Mouse (Mus musculus): ENCODE measurements around the gene Elmsan1. TPM values are rescaled to one million over a fixed set of nuclear protein-coding genes. Genes with fewer than 3 reads are reported as not detected.

Elmsan1 gene
- polyA plus RNA-seq, 1 experiment = 28.3 TPM

GRCm38 (mm10) chr12:84204662-84205061 lies 14.0 kb downstream of the Elmsan1 start:
- Histone ChIP-seq H3K4me1 (ENCODE audit: control insufficient read depth, insufficient read depth, low read length) (peaks cover 17% of the 10 kb centered on the region), H3K9me3 (replicated peaks; ENCODE audit: control insufficient read depth, insufficient read depth, low read length, poor library complexity, severe bottlenecking) (no peaks in the 10 kb centered on the region), H3K27ac (ENCODE audit: insufficient read depth, low read length) (no peak overlapping the region), H3K36me3 (ENCODE audit: control insufficient read depth, insufficient read depth, low read length, poor library complexity, severe bottlenecking) (no peaks in the 10 kb centered on the region), H3K4me3 (ENCODE audit: low read depth, low read length) (no peak overlapping the region), H3K27me3 (ENCODE audit: control insufficient read depth, insufficient read depth, low read length, poor library complexity, severe bottlenecking) (no peaks in the 10 kb centered on the region), H3K9ac (ENCODE audit: low read depth, poor library complexity, severe bottlenecking) (no peak overlapping the region)
- no peak for TF ChIP-seq CTCF (IDR thresholded peaks at IDR 0.05; ENCODE audit: low read depth, low read length)

GRCm38 (mm10) chr12:84203778-84204216 lies 14.9 kb downstream of the Elmsan1 start:
- Histone ChIP-seq H3K4me1 (ENCODE audit: control insufficient read depth, insufficient read depth, low read length) (peaks cover 21% of the 10 kb centered on the region), H3K9ac (ENCODE audit: low read depth, poor library complexity, severe bottlenecking) (0 out of 2 replicates have a peak overlapping the region, but pooled peaks have one; percentile 4), H3K9me3 (replicated peaks; ENCODE audit: control insufficient read depth, insufficient read depth, low read length, poor library complexity, severe bottlenecking) (no peaks in the 10 kb centered on the region), H3K27me3 (ENCODE audit: control insufficient read depth, insufficient read depth, low read length, poor library complexity, severe bottlenecking) (no peaks in the 10 kb centered on the region), H3K4me3 (ENCODE audit: low read depth, low read length) (no peak overlapping the region), H3K36me3 (ENCODE audit: control insufficient read depth, insufficient read depth, low read length, poor library complexity, severe bottlenecking) (no peaks in the 10 kb centered on the region), H3K27ac (ENCODE audit: insufficient read depth, low read length) (peak overlapping the region; percentile 84)
- TF ChIP-seq POLR2A (IDR thresholded peaks at IDR 0.05; ENCODE audit: insufficient read depth, low read length) (no peak), CTCF (IDR thresholded peaks at IDR 0.05; ENCODE audit: low read depth, low read length) (no peak), EP300 (IDR thresholded peaks at IDR 0.05; ENCODE audit: insufficient read depth, low read depth, low read length) (no peak)

- Histone ChIP-seq H3K9me3 (replicated peaks; ENCODE audit: control insufficient read depth, insufficient read depth, low read length, poor library complexity, severe bottlenecking) (no peaks in the 10 kb centered on the region), H3K4me3 (ENCODE audit: low read depth, low read length) (peak overlapping the region; percentile 37), H3K9ac (ENCODE audit: low read depth, poor library complexity, severe bottlenecking) (peak overlapping the region; percentile 37), H3K36me3 (ENCODE audit: control insufficient read depth, insufficient read depth, low read length, poor library complexity, severe bottlenecking) (no peaks in the 10 kb centered on the region), H3K27me3 (ENCODE audit: control insufficient read depth, insufficient read depth, low read length, poor library complexity, severe bottlenecking) (no peaks in the 10 kb centered on the region), H3K4me1 (ENCODE audit: control insufficient read depth, insufficient read depth, low read length) (peaks cover 19% of the 10 kb centered on the region), H3K27ac (ENCODE audit: insufficient read depth, low read length) (peak overlapping the region; percentile 84)
- peak; percentile 43 for TF ChIP-seq POLR2A (IDR thresholded peaks at IDR 0.05; ENCODE audit: insufficient read depth, low read length)
- no peak for TF ChIP-seq CTCF (IDR thresholded peaks at IDR 0.05; ENCODE audit: low read depth, low read length)
- TF ChIP-seq EP300 (IDR thresholded peaks at IDR 0.05; ENCODE audit: insufficient read depth, low read depth, low read length) = peak; percentile 90
These were observed 15.4 kb downstream of the Elmsan1 start for GRCm38 (mm10) chr12:84203170-84203777.

DNA sequence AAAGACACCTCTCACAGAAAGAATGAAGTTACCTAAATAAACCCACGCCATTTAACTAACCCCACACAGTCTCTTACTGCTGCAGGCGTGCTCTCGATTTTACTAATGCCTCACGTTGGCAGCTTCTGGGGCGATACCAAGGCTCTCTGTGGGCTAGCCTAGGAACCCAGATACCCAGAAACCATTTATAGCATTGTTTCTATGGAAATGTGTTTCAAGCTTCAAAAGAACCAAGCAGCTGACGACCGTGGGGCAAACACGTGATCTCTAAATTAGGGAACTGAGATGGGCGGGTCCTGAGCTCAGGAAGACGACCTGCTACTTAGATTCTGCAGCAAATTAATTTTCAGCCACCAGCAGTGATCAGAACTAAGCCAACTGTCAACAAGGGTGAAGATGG lies 16.1 kb downstream of the Elmsan1 start:
- no peak for TF ChIP-seq POLR2A (IDR thresholded peaks at IDR 0.05; ENCODE audit: insufficient read depth, low read length)
- no peak for TF ChIP-seq EP300 (IDR thresholded peaks at IDR 0.05; ENCODE audit: insufficient read depth, low read depth, low read length)
- no peak for TF ChIP-seq CTCF (IDR thresholded peaks at IDR 0.05; ENCODE audit: low read depth, low read length)
- Histone ChIP-seq H3K9ac (ENCODE audit: low read depth, poor library complexity, severe bottlenecking) (peak overlapping the region; percentile 37), H3K36me3 (ENCODE audit: control insufficient read depth, insufficient read depth, low read length, poor library complexity, severe bottlenecking) (no peaks in the 10 kb centered on the region), H3K27me3 (ENCODE audit: control insufficient read depth, insufficient read depth, low read length, poor library complexity, severe bottlenecking) (no peaks in the 10 kb centered on the region), H3K4me1 (ENCODE audit: control insufficient read depth, insufficient read depth, low read length) (peaks cover 19% of the 10 kb centered on the region), H3K27ac (ENCODE audit: insufficient read depth, low read length) (peak overlapping the region; percentile 84), H3K4me3 (ENCODE audit: low read depth, low read length) (peak overlapping the region; percentile 37), H3K9me3 (replicated peaks; ENCODE audit: control insufficient read depth, insufficient read depth, low read length, poor library complexity, severe bottlenecking) (no peaks in the 10 kb centered on the region)

GRCm38 (mm10) chr12:84201686-84202484 lies 16.8 kb downstream of the Elmsan1 start:
- H3K9me3 ChIP-seq (replicated peaks; ENCODE audit: control insufficient read depth, insufficient read depth, low read length, poor library complexity, severe bottlenecking) = no peaks in the 10 kb centered on the region
- H3K27me3 ChIP-seq (ENCODE audit: control insufficient read depth, insufficient read depth, low read length, poor library complexity, severe bottlenecking) = no peaks in the 10 kb centered on the region
- peak overlapping the region; percentile 20; the same call in 1 of the 2 replicates for H3K4me3 ChIP-seq (ENCODE audit: low read depth, low read length)
- H3K4me1 ChIP-seq (ENCODE audit: control insufficient read depth, insufficient read depth, low read length) = peaks cover 18% of the 10 kb centered on the region
- TF ChIP-seq CTCF (IDR thresholded peaks at IDR 0.05; ENCODE audit: low read depth, low read length) (no peak), EP300 (IDR thresholded peaks at IDR 0.05; ENCODE audit: insufficient read depth, low read depth, low read length) (peak; percentile 79; the same call in 1 of the 2 replicates)
- H3K9ac ChIP-seq (ENCODE audit: low read depth, poor library complexity, severe bottlenecking) = peak overlapping the region; percentile 37; the same call in 1 of the 2 replicates
- no peaks in the 10 kb centered on the region for H3K36me3 ChIP-seq (ENCODE audit: control insufficient read depth, insufficient read depth, low read length, poor library complexity, severe bottlenecking)
- H3K27ac ChIP-seq (ENCODE audit: insufficient read depth, low read length) = peak overlapping the region; percentile 84

GRCm38 (mm10) chr12:84201222-84201621 lies 17.5 kb downstream of the Elmsan1 start:
- Histone ChIP-seq H3K9ac (ENCODE audit: low read depth, poor library complexity, severe bottlenecking) (no peak overlapping the region), H3K36me3 (ENCODE audit: control insufficient read depth, insufficient read depth, low read length, poor library complexity, severe bottlenecking) (no peaks in the 10 kb centered on the region), H3K4me3 (ENCODE audit: low read depth, low read length) (no peak overlapping the region), H3K4me1 (ENCODE audit: control insufficient read depth, insufficient read depth, low read length) (peaks cover 15% of the 10 kb centered on the region), H3K27ac (ENCODE audit: insufficient read depth, low read length) (peak overlapping the region; percentile 84; the same call in 1 of the 2 replicates), H3K27me3 (ENCODE audit: control insufficient read depth, insufficient read depth, low read length, poor library complexity, severe bottlenecking) (no peaks in the 10 kb centered on the region), H3K9me3 (replicated peaks; ENCODE audit: control insufficient read depth, insufficient read depth, low read length, poor library complexity, severe bottlenecking) (no peaks in the 10 kb centered on the region)
- TF ChIP-seq POLR2A (IDR thresholded peaks at IDR 0.05; ENCODE audit: insufficient read depth, low read length) = no peak
- TF ChIP-seq EP300 (IDR thresholded peaks at IDR 0.05; ENCODE audit: insufficient read depth, low read depth, low read length) = no peak
- no peak for TF ChIP-seq CTCF (IDR thresholded peaks at IDR 0.05; ENCODE audit: low read depth, low read length)

All from ES-Bruce4 (cell line).